Mouse (Mus musculus) CD4-positive helper T cell, adult 2 months (primary cell): Measurements from ENCODE around the gene Slc44a5.

Experiments
- DNase-seq: peaks from one replicate; pipeline ENCODE4 v3.0.0-alpha.2; 2012; ENCODE audit warnings: low read depth, missing footprints, low spot score

Gene Slc44a5

GRCm38 (mm10) chr3:154297499-154297898 is 324.3 kb downstream of the Slc44a5 start:
- no peak for DNase-seq

- no peak for DNase-seq
Measured at GRCm38 (mm10) chr3:154298490-154298889, 325.3 kb downstream of the Slc44a5 start.

GRCm38 (mm10) chr3:154300006-154300405 is 326.8 kb downstream of the Slc44a5 start:
- no peak for DNase-seq

- no peak for DNase-seq
Measured at GRCm38 (mm10) chr3:154301102-154301501, 327.9 kb downstream of the Slc44a5 start.

- DNase-seq, result no peak
Measured at GRCm38 (mm10) chr3:154305163-154305884, 332.1 kb downstream of the Slc44a5 start.

- no peak for DNase-seq
Measured at GRCm38 (mm10) chr3:154317651-154318248, 344.5 kb downstream of the Slc44a5 start.
